Mouse (Mus musculus): Measurements from ENCODE around the gene Fcgr2b.

GRCm38 (mm10) chr1:170962301-170962700 is 14.0 kb downstream of the Fcgr2b start:
- TF ChIP-seq CTCF (IDR thresholded peaks at IDR 0.05; ENCODE audit: low read depth) (no peak), EP300 (IDR thresholded peaks at IDR 0.05; ENCODE audit: low read depth) (no peak)
